Mouse (Mus musculus) brain, embryonic 14.5 days (tissue): ENCODE measurements around the gene Socs3.

Experiments used
- CTCF ChIP-seq: fragments of 200-500 bp; IDR thresholded peaks from 2 replicates; pipeline ENCODE4 v1.5.1; 2012; ENCODE audit warnings: inconsistent platforms, mild to moderate bottlenecking, moderate library complexity, borderline replicate concordance; ENCODE audit not compliant: insufficient read depth, insufficient read length; ENCODE audit errors: extremely low read depth
- POLR2A ChIP-seq: fragments of 200-500 bp; IDR thresholded peaks from 2 replicates; pipeline ENCODE4 v1.6.1; 2012; ENCODE audit warnings: mild to moderate bottlenecking, inconsistent platforms, borderline replicate concordance; ENCODE audit not compliant: poor library complexity, insufficient read depth, insufficient read length, severe bottlenecking; ENCODE audit errors: extremely low read depth

DNA sequence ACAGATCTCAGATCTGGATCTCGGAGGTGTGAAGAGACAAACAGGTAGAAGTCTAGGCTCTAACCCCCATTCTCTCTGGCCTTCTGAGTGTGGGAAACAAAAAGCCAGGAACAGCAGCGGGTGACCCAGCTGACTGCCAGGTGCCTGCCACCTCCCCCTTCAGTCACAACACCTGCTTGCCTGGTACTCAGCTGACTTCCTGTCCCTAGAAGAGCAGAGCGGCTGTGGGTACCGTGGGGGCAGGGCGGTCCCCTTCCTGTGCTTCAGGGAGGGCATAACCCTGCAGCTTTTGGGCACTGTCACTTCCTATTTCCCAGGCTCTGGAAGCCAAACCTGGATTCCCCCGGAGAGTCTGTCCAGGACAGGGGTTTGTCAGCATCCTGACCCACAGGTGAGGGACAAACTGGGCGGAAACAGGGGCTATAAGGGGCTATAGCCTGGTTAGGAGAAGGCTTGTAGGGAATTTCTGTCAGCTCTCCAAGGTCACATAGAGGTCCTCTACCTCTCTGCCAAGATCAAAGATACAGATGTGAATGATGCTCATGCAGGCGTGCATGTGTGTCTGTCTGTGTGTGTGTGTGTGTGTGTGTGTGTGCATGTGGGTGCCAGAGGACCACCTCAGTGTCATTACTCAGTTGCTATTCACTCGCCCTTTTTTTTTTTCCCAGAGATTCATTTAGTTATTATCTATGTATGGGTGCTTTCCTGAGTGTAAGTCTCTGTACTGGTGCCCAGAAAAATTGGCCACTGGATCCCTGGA, 17.5 kb downstream of the Socs3 start:
- TF ChIP-seq POLR2A (no peak), CTCF (no peak)
